Mouse (Mus musculus) common myeloid progenitor, adult 5-6 weeks (primary cell): ENCODE results near the gene Cfd. TPM values are rescaled to one million over a fixed set of nuclear protein-coding genes. Genes with fewer than 3 reads are reported as not detected.

Source experiments
- ATAC-seq: replicated peaks from 2 replicates; pipeline ENCODE4 v1.8.0; 2016; ENCODE audit warnings: low read depth, mild to moderate bottlenecking, moderate TSS enrichment, inconsistent platforms; ENCODE audit not compliant: poor library complexity, severe bottlenecking
- total RNA-seq: library from RNA; stranded (forward); fragments of 200-1000, 187-1606 nt; gene quantifications from 2 replicates; pipeline ENCODE4 v1.2.3, GENCODE M21; 2017

Cfd gene
- total RNA-seq, 1 experiment from 2014 or later = not detected

DNA sequence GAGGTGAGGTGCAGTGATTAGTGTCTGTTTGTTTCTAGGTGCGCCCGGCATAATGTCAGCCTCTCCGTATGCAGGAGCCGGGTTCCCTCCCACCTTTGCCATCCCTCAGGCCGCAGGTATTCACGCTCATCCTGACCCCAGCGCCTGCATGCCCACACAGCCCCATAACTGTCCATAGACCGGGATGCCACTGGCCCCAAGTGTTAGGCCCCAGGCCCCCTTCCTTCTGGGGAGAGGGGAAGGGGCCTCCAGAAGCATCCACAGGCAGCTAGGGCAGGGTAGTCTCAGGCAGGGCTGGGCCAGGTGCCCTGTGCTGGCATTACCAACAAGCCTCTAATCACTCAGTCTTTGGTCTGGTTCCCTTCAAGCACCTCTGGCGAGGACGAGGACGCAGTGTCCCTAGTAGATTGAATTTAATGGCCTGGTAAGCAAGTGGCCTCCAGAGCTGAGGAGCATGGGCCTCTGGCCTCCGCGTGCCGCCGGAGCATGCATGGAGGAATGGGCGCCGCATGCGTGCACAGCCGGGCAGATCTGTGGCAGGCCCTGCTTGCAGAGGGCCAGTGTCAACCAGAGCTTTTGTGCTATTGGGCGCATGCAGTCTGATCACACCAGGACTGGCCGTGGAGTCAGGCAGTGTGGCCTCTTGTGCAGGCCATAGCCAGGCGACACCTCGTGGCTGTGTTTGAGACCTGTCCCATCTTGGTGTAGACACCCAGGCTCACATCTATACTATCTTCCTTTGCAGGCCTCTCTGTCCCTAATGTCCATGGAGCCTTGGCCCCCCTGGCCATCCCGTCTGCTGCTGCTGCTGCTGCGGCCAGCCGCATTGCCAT, 30.4 kb upstream of the Cfd start:
- ATAC-seq = no peak

- ATAC-seq = no peak
These were observed 29.2 kb upstream of the Cfd start for GRCm38 (mm10) chr10:79861230-79862048.

- no peak for ATAC-seq
These were observed 28.4 kb upstream of the Cfd start for GRCm38 (mm10) chr10:79862049-79862788.

DNA sequence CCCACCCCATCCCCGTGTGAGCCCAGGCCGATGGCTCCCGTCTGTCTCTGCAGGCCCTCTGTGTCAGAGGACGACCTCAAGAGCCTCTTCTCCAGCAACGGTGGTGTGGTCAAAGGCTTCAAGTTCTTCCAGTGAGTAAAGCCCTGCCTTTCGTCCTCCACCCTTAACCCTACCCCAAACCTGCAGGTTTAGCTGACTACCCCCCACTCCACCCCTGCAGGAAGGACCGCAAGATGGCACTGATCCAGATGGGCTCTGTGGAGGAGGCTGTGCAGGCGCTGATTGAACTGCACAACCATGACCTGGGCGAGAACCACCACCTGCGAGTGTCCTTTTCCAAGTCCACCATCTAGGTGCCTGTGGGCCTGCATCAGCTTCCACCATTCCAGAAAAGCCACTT, 27.7 kb upstream of the Cfd start:
- no peak for ATAC-seq

GRCm38 (mm10) chr10:79864351-79865188, 26.1 kb upstream of the Cfd start:
- no peak for ATAC-seq

DNA sequence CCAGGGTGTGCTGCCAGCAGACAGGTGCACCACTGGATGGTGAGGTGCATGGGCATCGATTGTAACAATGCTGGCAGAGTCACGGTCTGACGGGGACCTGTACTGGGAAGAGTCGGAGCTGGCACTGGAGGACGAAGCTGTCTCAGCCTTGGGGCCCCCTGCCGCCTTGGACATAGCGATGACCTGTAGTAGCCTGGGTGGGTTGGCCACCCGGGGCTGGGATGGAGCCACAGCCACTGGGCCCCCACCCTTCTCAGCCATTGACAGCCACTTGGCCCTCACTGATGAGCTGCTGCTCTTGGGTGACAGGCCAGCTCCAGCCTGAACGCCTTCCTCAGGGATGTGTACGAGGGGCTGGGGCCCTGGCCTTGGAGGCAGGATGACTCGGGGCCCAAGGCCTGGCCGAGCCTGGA, 25.5 kb upstream of the Cfd start:
- no peak for ATAC-seq

GRCm38 (mm10) chr10:79865801-79866295, 24.8 kb upstream of the Cfd start:
- ATAC-seq = peak; percentile 48

GRCm38 (mm10) chr10:79866601-79867000, 24.1 kb upstream of the Cfd start:
- no peak for ATAC-seq

DNA sequence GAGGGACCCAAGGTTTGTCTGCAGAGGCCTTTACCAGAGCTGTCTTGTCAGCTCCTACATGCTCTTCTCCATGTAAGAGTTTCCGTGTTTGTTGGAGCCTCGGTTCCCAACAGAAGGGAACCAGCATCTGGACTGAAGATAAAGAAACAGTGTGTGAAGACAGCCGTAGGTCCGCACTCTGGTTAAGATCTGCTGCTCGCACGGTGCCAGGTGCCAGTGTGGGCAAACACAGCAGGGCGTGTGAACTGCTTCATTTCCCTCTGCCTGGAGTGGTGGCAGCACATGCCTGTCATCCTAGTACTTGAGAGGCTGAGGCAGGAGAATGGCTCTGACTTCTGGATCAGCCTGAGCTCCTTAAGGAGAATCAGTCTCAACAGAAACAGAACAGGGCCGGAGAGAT, 18.8 kb upstream of the Cfd start:
- ATAC-seq = no peak

- ATAC-seq = no peak
These were observed 17.8 kb upstream of the Cfd start for GRCm38 (mm10) chr10:79872862-79873261.

- no peak for ATAC-seq
These were observed 17.3 kb upstream of the Cfd start for GRCm38 (mm10) chr10:79873313-79873712.

GRCm38 (mm10) chr10:79873715-79874289, 16.9 kb upstream of the Cfd start:
- no peak for ATAC-seq

DNA sequence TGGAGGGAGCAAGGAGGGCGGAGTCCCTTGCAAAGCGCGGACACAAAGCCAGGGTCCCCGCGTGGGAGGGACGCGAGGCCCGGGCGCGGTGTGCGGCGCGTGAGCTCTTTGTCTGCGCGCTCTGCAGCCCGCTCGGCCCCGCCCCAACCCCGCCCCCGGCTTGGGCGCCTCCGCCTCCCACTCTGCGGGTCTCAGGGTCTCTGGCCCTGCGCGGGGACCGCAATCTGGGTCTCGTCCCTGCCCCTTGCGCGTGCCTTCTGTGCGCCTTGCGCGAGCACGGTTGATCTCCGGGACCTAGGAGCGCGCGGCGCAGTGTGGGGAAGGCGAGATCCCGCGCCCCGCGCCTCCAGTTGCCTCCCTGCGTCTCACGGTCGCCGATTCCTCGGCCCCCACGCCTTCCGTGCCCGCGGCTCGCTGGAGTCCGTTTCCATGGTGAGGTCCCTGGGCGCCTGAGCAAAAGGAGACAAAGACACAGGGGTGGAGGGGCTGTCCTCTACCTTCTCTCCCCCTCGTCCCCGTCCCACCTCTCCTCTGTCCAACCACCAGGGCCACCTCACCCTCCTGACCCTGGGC, 16.3 kb upstream of the Cfd start, which contains the start of the genes Prtn3 and Plppr3:
TSS of gene Prtn3 (plus strand) at position 187 of the 573 bp plus-strand sequence.
TSS of gene Plppr3 (minus strand) at position 345 of the 573 bp plus-strand sequence.
- peak; percentile 20; the same call in 1 of the 2 replicates for ATAC-seq

- peak; percentile 34 for ATAC-seq
These were observed 13.5 kb upstream of the Cfd start for GRCm38 (mm10) chr10:79877174-79877573.

- ATAC-seq = peak; percentile 59
These were observed 12.9 kb upstream of the Cfd start for GRCm38 (mm10) chr10:79877757-79878156.

DNA sequence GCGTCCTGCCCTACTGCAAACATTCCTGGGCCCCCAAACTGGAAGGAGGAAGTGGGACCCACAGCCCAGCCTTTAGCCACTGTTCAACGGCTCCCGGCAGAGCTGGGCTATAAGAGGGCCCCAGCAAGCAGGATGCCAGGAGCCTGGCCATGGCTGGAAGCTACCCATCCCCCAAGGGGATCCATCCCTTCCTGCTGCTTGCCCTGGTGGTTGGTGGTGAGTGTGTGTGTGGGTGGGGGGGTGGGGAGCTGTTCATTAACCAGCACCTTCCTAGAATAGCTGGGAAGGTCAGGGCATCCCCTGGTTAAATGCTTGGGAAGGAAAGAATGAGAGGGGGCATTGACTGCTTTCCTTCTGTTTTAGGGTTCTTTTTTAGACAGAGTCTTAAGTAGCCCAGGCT, 11.1 kb upstream of the Cfd start:
- ATAC-seq = no peak

- no peak for ATAC-seq
These were observed 9.9 kb upstream of the Cfd start for GRCm38 (mm10) chr10:79880721-79881120.

DNA sequence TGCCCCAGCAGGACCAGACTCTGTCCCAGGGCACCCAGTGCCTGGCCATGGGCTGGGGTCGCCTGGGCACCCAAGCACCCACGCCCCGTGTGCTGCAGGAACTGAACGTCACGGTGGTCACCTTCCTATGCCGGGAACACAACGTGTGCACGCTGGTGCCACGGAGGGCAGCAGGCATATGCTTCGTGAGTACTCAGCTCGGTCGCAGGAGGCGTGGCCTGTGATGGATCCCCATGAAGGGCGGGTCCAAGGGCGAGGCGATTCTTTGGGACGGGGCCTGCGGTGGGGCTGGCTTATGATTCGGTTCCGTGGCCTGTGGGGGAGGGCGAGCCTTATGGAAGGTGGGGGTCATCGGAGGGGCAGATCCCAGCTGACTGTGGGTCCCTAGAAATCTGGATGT, 8.7 kb upstream of the Cfd start:
- ATAC-seq = peak; percentile 23; the same call in 1 of the 2 replicates
